Mouse (Mus musculus) layer of hippocampus, postnatal 25 days (tissue): ENCODE measurements at regions not wholly inside any gene's neighbourhood (a gene's known extent, or its start where the extent isn't known, plus 50 kb on each side); places are given as distances from the start of the nearest gene placed in this dataset.

Experiments
- DNase-seq, 2 experiments: peaks; one replicate each; pipeline ENCODE4 v3.0.0; 2022; ENCODE audit warnings: mixed read lengths in 2 of 2, low spot score in 1 of 2; ENCODE audit errors: extremely low spot score in 1 of 2

DNA sequence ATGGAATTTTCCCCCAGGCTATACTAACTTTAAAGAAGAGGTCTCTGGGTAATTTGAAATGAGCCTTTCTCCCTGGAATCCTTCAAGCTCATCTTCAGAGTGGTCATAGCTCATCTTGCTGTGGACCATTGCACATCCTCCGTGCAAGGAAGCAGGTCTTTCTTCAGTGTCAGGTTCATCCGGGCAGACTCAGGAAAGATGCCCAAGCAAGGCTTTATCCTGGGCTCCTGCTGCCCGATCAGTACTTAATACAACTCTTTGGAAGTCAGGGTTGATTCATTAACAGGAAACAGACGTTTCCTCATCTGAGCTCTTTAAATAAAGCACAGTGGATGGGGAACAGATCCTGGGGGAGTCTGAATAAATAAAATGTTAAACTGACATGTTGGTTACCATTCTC is 188.1 kb downstream of the Cbln1 start:
- DNase-seq, result no peak

GRCm38 (mm10) chr8:87282511-87282910 is 189.9 kb downstream of the Cbln1 start:
- no peak for DNase-seq

DNA sequence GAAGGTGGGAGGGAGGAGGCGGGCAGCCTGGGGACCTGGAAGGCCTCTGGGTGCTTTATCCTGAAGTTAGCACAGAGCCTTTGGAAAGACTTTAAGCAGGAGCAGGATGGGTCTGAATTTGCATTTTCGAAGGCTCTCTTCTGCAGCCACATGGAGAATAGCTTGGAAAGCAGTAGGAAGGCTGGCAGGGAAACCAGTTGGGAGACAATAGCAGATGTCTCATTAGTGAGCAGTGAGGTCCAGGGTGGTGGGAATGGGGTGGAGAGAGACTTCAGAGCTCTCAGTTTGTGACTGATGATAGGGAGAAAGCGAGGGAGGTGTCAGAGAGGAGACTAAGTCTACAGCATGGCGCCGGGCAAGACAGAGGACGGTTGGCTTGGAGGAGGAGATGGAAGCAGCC is 199.1 kb downstream of the Cbln1 start:
- no peak for DNase-seq

GRCm38 (mm10) chr8:87270525-87271187 is 201.8 kb downstream of the Cbln1 start:
- DNase-seq, result no peak

- no peak for DNase-seq
Observed at GRCm38 (mm10) chr8:87268159-87268558, 204.2 kb downstream of the Cbln1 start.

DNA sequence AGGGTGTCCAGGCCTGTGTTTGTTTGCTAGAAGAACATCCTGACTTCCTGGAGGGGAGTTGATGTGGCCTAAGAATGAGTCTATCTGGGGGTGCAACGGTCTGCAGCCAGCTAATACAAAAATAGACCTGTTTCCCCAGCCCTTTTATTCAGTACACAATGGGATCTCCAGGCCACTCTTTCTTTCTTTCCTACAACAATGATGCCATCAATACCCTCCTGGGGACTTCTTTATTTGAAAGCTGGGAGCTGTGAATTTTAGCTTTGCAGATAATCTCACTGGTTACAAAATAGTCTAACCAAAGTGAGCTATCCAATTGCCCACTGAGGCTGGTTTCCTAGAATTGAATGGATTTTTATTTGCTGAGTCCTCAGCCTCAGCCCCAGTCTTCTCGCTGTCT is 207.4 kb downstream of the Cbln1 start:
- DNase-seq, result no peak

DNA sequence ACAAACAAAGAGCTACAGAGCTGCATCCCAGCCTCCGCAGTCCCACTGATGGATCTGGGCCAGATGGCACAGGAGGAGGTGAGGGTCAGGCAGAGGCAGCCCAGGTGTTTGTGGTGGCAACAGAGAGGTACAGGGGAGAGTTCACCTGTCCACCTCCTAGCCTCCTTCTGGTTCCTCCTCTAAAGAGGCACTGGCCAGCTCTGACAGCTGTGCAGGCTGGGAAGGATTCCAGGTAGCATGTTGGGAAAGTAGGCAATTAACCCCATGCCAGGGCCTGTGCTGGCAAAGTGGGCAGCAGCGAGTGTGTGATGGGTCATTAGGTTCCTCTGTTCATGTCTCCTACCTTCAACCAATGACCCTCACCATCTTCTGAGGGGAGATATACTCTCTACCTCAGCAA is 212.1 kb downstream of the Cbln1 start:
- DNase-seq, result no peak

GRCm38 (mm10) chr8:87242681-87243080 is 229.7 kb downstream of the Cbln1 start:
- no peak for DNase-seq

DNA sequence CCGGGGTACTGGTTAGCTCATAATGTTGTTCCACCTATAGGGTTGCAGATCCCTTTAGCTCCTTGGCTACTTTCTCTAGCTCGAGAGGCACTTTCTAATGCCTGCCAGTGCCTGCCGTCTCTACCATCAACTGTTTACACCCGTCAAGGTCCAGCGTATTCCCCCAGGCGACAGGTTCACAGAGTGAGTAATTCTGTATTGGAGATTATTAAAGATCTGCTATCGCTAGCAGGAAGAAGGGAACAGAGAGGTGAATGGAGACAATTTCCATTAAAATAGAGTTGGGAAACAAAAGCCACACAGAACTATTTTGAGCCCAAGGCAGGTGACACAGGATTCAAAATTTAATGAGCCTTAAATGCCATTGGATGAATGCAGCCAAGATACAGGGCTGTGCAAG is 235.2 kb downstream of the Cbln1 start:
- no peak for DNase-seq

DNA sequence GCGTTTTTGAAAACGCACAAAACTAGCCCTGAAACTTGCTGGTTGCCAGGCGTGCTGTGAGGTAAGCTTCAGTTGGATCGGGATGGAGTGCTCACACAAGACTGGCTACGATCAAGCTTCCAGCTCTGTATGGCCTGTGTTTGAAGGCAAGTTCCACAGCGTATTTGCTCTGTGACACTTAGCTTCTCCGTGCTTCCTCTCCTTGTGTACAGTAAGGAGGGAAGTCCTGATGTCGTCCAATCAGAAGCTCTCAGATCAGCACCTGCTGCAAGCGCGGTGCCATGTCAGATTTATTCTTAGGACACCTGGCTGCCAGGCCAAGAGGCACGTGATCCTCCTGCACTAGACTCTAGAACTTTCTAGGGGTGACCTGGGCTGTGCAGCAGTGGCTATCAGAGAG is 236.0 kb downstream of the Cbln1 start:
- no peak for DNase-seq

DNA sequence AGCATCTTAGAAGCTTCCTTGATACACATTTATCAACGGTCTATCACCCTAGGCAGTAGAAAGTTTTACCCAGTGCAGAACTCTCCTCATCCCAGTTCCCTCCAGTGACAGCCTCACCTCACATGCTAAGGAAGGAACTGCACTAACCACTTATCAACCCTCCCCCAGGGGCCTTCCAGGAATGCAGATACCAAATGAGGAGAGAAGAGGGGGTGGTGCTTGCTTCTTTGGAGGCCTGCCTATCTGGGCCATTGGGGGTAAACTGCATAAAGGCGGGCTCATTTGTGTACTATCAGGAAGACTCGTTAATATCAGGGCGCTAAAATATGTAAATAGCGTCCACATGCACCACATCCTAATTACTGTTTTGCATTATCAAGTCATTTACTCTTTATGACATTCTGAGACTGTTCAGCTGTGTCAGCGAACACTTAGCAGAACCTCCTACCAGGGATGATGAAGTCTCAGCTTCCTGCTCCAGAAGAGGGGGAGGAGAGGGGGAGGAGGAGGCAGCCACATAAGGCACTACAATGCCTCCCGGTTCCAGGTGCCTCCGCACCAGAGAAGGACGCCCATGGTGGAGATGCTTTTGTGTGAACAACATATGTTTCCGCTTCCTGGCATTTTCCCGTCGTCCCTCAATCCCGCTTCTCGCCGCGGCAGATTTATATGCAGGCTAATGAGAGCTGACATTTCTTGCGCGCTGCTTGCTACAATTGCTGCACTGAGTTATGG is 236.9 kb downstream of the Cbln1 start:
- no peak for DNase-seq

- DNase-seq, result no peak
Observed at GRCm38 (mm10) chr8:87234336-87234735, 238.1 kb downstream of the Cbln1 start.

DNA sequence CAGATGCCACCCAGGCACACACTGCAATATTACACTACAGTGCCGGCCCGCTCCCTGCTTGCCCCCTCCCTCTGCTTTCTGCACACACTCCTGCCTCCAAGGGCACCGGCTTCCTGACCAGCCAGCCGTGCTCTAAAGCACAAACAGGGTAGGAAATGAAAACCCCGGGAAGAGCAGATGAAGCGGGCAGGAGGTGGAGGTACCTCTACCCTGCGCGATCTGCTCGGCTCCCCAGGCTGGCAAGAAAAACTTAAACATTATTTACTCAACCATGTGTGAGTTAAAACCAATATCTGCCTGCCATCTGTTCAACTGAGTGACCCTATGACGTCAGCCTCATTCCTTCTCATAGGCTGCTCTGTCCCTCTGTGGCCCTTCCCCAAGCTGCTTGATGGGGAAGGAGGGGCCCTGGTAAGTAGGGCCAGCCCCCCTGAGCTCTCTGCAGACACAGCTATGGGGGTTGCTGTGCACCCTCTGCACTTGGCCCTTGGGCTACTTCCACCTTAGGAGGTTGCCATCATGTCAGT is 238.5 kb downstream of the Cbln1 start:
- no peak for DNase-seq

GRCm38 (mm10) chr8:87231762-87232161 is 240.6 kb downstream of the Cbln1 start:
- DNase-seq, result no peak

DNA sequence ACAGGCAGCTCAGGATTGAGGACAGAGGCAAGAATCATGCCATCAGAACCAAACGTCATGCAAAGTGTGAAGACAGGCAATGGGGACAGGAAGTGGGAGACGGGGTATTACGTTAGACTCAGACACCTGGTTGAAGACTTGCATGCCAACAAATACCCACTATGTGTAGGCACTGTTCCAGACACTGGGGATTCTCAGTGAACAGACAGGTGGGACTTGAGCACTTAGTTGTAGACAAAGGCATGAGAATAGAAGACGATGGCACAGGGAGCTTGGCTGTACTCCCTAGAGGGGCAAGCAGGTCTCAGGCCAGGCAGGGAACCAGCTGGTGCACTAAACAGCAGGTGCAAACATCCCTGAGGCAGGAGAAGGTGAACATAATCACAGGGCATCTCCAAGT is 242.3 kb downstream of the Cbln1 start:
- no peak for DNase-seq

DNA sequence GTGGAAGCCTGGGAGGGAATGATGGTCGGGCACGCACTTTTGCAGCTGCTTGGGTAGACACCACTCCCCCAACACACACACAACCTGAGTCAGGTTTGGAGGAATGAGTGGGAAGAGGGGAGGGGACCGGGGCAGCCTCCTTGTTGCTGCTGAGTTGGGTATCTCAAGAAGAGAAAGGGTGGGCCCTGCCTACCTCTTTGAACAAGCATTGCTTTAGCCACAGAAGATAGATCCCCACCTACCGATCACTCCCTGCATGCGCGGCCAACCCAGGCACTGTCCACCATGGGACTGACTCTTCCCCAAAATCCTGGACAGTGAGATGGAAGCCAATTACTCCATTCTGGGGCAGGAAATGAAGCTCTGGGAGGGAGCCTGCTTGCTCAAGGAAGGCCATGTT is 243.2 kb downstream of the Cbln1 start:
- no peak for DNase-seq

DNA sequence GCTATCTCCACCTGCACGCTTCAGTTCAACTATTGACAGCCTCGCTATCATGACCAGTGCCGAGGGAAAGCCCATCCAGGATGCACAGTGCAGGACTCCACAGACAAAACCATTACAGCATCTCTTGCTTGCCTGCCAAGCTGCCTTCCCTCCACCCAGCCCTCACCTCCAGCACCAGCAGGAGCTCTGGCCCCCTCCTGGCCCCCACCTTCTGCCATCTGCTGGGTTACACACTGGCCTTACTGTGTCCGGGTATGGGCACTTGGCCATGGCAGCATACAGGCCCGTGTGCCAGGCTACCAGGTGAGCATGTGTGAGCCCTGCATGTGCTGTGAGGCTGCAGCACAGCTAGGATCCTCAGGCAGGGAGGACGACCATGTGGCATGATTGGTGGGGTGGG is 243.6 kb downstream of the Cbln1 start:
- no peak for DNase-seq

DNA sequence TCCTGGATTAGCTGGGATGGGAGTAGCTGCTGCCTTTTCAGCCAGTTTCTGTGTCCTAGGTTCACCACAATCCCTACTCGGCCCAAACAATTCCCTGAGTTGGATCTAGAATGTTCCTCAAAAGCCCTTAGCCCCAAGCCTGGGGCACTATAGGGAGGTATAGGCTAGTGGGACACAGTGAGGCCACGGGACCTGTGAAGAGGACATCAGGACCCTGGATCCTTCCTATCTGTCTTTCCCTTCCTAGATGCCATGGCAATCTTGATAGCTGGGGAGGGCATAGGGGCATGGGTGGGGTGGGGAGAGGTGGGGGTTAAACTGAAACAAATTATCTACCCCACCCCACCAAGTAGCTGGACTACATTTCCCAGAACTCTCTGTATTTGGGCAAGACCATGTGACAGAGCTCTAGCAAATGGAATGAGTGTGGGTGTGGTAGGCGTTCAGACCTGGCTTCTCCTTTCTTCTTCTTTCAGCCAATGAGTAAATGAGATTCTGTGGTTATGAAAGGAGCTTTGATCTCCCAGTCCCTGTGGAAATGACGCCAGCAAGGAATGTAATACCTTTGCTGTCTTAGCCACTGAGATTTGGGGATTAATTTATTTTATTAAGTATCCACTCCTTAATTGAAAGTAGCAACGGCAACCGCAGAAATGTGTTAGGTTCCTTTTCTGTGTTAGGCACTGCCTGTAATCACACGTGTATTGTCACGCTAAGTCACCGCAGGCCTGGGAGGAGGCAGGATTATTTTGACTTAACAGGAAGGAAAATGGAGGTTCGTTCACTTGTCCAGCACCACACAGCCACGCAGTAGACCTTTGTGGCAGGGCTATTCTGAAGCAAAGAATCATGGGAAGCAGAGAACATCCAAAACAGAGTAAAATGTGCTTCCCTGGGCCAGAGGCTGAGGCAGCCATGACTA is 246.6 kb downstream of the Cbln1 start:
- DNase-seq, result no peak

- no peak for DNase-seq
Observed at GRCm38 (mm10) chr8:87220581-87220980, 251.8 kb downstream of the Cbln1 start.

DNA sequence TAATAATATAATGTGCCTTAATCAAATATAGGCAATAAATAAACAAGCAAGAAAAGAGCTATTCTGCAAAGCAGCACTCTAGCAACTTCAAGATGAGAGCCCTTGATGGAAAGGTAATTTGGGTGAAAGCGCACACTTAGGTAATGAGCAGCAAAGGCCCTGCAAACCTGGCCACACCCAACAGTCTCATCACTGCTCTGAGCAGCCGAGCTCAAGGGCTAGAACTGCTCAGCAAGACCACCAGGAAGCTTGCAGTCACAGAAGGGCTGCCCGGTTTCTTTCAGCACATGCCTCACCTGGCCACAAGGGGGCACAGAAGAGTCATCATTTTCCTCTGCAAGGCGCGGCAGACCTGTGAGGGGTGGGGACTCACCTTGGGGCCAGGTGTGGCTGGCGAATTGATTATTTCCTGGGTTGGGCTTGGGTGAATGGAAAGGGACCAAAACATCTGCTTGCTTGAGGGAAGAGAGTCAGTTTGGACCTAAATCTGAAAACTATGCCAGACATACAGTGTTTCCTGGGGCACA is 253.4 kb downstream of the Cbln1 start:
- DNase-seq, result no peak

GRCm38 (mm10) chr8:87214962-87215361 is 257.4 kb downstream of the Cbln1 start:
- no peak for DNase-seq
